Mouse (Mus musculus) MEL (cell line): Measurements from ENCODE around the gene Bpifb3. TPM values are rescaled to one million over a fixed set of nuclear protein-coding genes. Genes with fewer than 3 reads are reported as not detected.

Experiments
- DNase-seq: peaks from one replicate; pipeline ENCODE4 v3.0.0; 2011; ENCODE audit warnings: low read depth, low spot score
- H3K27ac ChIP-seq: 2 replicates; pipeline ENCODE4 v1.5.1; 2012; ENCODE audit warnings: low read depth, mild to moderate bottlenecking, control low read depth, low read length, moderate library complexity; ENCODE audit not compliant: control insufficient read depth
- H3K27me3 ChIP-seq, 2 experiments: fragments of 150-350 bp in 1 of 2; sonication (generic) in 1 of 2; 2 replicates each; pipeline ENCODE4 v1.6.1; 2012; ENCODE audit warnings: low read length in 2 of 2, mild to moderate bottlenecking in 2 of 2, improper control_type of control experiment in 1 of 2, moderate library complexity in 1 of 2; ENCODE audit not compliant: insufficient read depth in 2 of 2, control insufficient read depth in 1 of 2
- H3K36me3 ChIP-seq, 2 experiments: 2 replicates each; pipeline ENCODE4 v1.6.1; 2012 to 2014; ENCODE audit warnings: low read length in 2 of 2, improper control_type of control experiment in 1 of 2, inconsistent platforms in 1 of 2, mild to moderate bottlenecking in 1 of 2; ENCODE audit not compliant: insufficient read depth in 2 of 2, control insufficient read depth in 1 of 2
- H3K4me1 ChIP-seq, 2 experiments: fragments of 150-350 bp in 1 of 2; sonication (generic) in 1 of 2; 2 replicates each; pipeline ENCODE4 v1.6.1; 2012; ENCODE audit warnings: low read length in 2 of 2, improper control_type of control experiment in 1 of 2, mild to moderate bottlenecking in 1 of 2; ENCODE audit not compliant: insufficient read depth in 2 of 2, control insufficient read depth in 1 of 2
- H3K4me3 ChIP-seq, 2 experiments: fragments of 150-350 bp in 1 of 2; sonication (generic) in 1 of 2; 2 replicates each; pipeline ENCODE4 v1.5.1; 2012; ENCODE audit warnings: low read depth in 2 of 2, low read length in 2 of 2, mild to moderate bottlenecking in 2 of 2, moderate library complexity in 2 of 2, control low read depth in 1 of 2, improper control_type of control experiment in 1 of 2; ENCODE audit not compliant: control insufficient read depth in 1 of 2, insufficient read depth in 1 of 2
- H3K79me2 ChIP-seq: 2 replicates; pipeline ENCODE4 v1.6.1; 2012; ENCODE audit warnings: mild to moderate bottlenecking, low read length, moderate library complexity; ENCODE audit not compliant: control insufficient read depth, poor library complexity, insufficient read depth
- H3K9ac ChIP-seq: 2 replicates; pipeline ENCODE4 v1.6.1; 2012; ENCODE audit warnings: low read depth, mild to moderate bottlenecking, control low read depth, low read length, moderate library complexity; ENCODE audit not compliant: control insufficient read depth, poor library complexity, severe bottlenecking
- H3K9me3 ChIP-seq: fragments of 150-350 bp; sonication (generic); replicated peaks from 2 replicates; pipeline ENCODE4 v1.6.1; 2012; ENCODE audit warnings: mild to moderate bottlenecking, low read length, improper control_type of control experiment, moderate library complexity; ENCODE audit not compliant: insufficient read depth
- BHLHE40 ChIP-seq: IDR thresholded peaks from 2 replicates; pipeline ENCODE4 v1.6.1; 2012; ENCODE audit warnings: low read depth, mild to moderate bottlenecking, inconsistent platforms, low read length, improper control_type of control experiment, borderline replicate concordance
- CHD1 ChIP-seq: IDR thresholded peaks from 2 replicates; pipeline ENCODE4 v1.6.1; 2012; ENCODE audit warnings: low read depth, mild to moderate bottlenecking, inconsistent platforms, low read length, improper control_type of control experiment
- CHD2 ChIP-seq: IDR thresholded peaks from 2 replicates; pipeline ENCODE4 v1.6.1; 2011; ENCODE audit warnings: low read length, improper control_type of control experiment
- E2F4 ChIP-seq: IDR thresholded peaks from 2 replicates; pipeline ENCODE4 v1.6.1; 2011; ENCODE audit warnings: low read depth, low read length, improper control_type of control experiment, borderline replicate concordance
- ELF1 ChIP-seq: IDR thresholded peaks from 2 replicates; pipeline ENCODE4 v1.6.1; 2014; ENCODE audit warnings: low read depth, mild to moderate bottlenecking, inconsistent platforms, low read length, improper control_type of control experiment, moderate library complexity
- EP300 ChIP-seq, 2 experiments: IDR thresholded peaks; 2 replicates each; pipeline ENCODE4 v1.6.1; 2011; ENCODE audit warnings: improper control_type of control experiment in 2 of 2, low read length in 2 of 2, low read depth in 1 of 2, mild to moderate bottlenecking in 1 of 2
- ETS1 ChIP-seq: IDR thresholded peaks from 2 replicates; pipeline ENCODE4 v1.6.1; 2012; ENCODE audit warnings: low read depth, mild to moderate bottlenecking, inconsistent platforms, low read length, improper control_type of control experiment, moderate library complexity
- GATA1 ChIP-seq: IDR thresholded peaks from 2 replicates; pipeline ENCODE4 v1.6.1; 2011; ENCODE audit warnings: low read depth, low read length, improper control_type of control experiment
- HCFC1 ChIP-seq: IDR thresholded peaks from 2 replicates; pipeline ENCODE4 v1.6.1; 2012; ENCODE audit warnings: low read depth, mild to moderate bottlenecking, inconsistent platforms, low read length, improper control_type of control experiment, moderate library complexity
- JUND ChIP-seq: IDR thresholded peaks from 2 replicates; pipeline ENCODE4 v1.6.1; 2011; ENCODE audit warnings: low read depth, mild to moderate bottlenecking, improper control_type of control experiment, low read length
- KAT2A ChIP-seq: conservative IDR thresholded peaks from 2 replicates; pipeline ENCODE4 v1.6.1; 2012; ENCODE audit warnings: low read depth, low read length, improper control_type of control experiment, inconsistent platforms
- MAFK ChIP-seq: IDR thresholded peaks from 2 replicates; pipeline ENCODE4 v1.6.1; 2011; ENCODE audit warnings: low read depth, mild to moderate bottlenecking, low read length, improper control_type of control experiment, borderline replicate concordance
- MAX ChIP-seq: IDR thresholded peaks from 2 replicates; pipeline ENCODE4 v1.6.1; 2011; ENCODE audit warnings: low read length, improper control_type of control experiment
- MEF2A ChIP-seq: IDR thresholded peaks from 2 replicates; pipeline ENCODE4 v1.6.1; 2014; ENCODE audit warnings: low read depth, mild to moderate bottlenecking, inconsistent platforms, low read length, improper control_type of control experiment; ENCODE audit not compliant: poor library complexity, insufficient replicate concordance, severe bottlenecking; ENCODE audit errors: extremely low read depth
- NRF1 ChIP-seq: IDR thresholded peaks from 2 replicates; pipeline ENCODE4 v1.6.1; 2014; ENCODE audit warnings: low read depth, mild to moderate bottlenecking, inconsistent platforms, low read length, improper control_type of control experiment, moderate library complexity; ENCODE audit not compliant: poor library complexity, insufficient read depth, severe bottlenecking
- POLR2A ChIP-seq, 2 experiments: IDR thresholded peaks; 2 replicates each; pipeline ENCODE4 v1.6.1; 2011 to 2012; ENCODE audit warnings: low read length in 2 of 2, mild to moderate bottlenecking in 2 of 2, control low read depth in 1 of 2, improper control_type of control experiment in 1 of 2, low read depth in 1 of 2, moderate library complexity in 1 of 2; ENCODE audit not compliant: control insufficient read depth in 1 of 2, insufficient read depth in 1 of 2, poor library complexity in 1 of 2
- POLR2AphosphoS2 ChIP-seq: IDR thresholded peaks from 2 replicates; pipeline ENCODE4 v1.6.1; 2011; ENCODE audit warnings: low read length, improper control_type of control experiment
- POLR2AphosphoS5 ChIP-seq: IDR thresholded peaks from 2 replicates; pipeline ENCODE4 v1.6.1; 2012; ENCODE audit warnings: low read depth, borderline replicate concordance, mild to moderate bottlenecking, inconsistent platforms, low read length, moderate library complexity, mixed read lengths
- RAD21 ChIP-seq: IDR thresholded peaks from 2 replicates; pipeline ENCODE4 v1.6.1; 2011; ENCODE audit warnings: mild to moderate bottlenecking, low read depth, low read length, improper control_type of control experiment
- RCOR1 ChIP-seq: IDR thresholded peaks from 2 replicates; pipeline ENCODE4 v1.6.1; 2012; ENCODE audit warnings: low read depth, mild to moderate bottlenecking, inconsistent platforms, low read length, improper control_type of control experiment
- SMC3 ChIP-seq: IDR thresholded peaks from 2 replicates; pipeline ENCODE4 v1.6.1; 2011; ENCODE audit warnings: low read depth, low read length, improper control_type of control experiment
- TAL1 ChIP-seq: IDR thresholded peaks from 2 replicates; pipeline ENCODE4 v1.6.1; 2012; ENCODE audit warnings: mild to moderate bottlenecking, inconsistent platforms, low read length, moderate library complexity, mixed read lengths
- TCF12 ChIP-seq: IDR thresholded peaks from 2 replicates; pipeline ENCODE4 v1.6.1; 2014; ENCODE audit warnings: low read depth, mild to moderate bottlenecking, inconsistent platforms, low read length, improper control_type of control experiment, moderate library complexity
- UBTF ChIP-seq: IDR thresholded peaks from 2 replicates; pipeline ENCODE4 v1.6.1; 2012; ENCODE audit warnings: low read depth, mild to moderate bottlenecking, inconsistent platforms, low read length, improper control_type of control experiment, moderate library complexity, borderline replicate concordance; ENCODE audit not compliant: insufficient read depth
- USF2 ChIP-seq, 2 experiments: IDR thresholded peaks; 2 replicates each; pipeline ENCODE4 v1.6.1; 2011 to 2012; ENCODE audit warnings: improper control_type of control experiment in 2 of 2, low read length in 2 of 2, borderline replicate concordance in 1 of 2, inconsistent platforms in 1 of 2, low read depth in 1 of 2, mild to moderate bottlenecking in 1 of 2; ENCODE audit not compliant: insufficient read depth in 1 of 2
- ZC3H11A ChIP-seq: IDR thresholded peaks from 2 replicates; pipeline ENCODE4 v1.6.1; 2012; ENCODE audit warnings: low read depth, mild to moderate bottlenecking, inconsistent platforms, low read length, improper control_type of control experiment
- ZMIZ1 ChIP-seq: IDR thresholded peaks from 2 replicates; pipeline ENCODE4 v1.6.1; 2012; ENCODE audit warnings: low read depth, mild to moderate bottlenecking, inconsistent platforms, low read length, improper control_type of control experiment, moderate library complexity
- ZNF384 ChIP-seq: IDR thresholded peaks from 2 replicates; pipeline ENCODE4 v1.6.1; 2012; ENCODE audit warnings: low read depth, mild to moderate bottlenecking, inconsistent platforms, low read length, improper control_type of control experiment
- polyA plus RNA-seq, 2 experiments: library from polyadenylated mRNA; stranded (reverse) in 1 of 2; unstranded in 1 of 2; fragments of >175 nt in 1 of 2; fragments of >200 nt in 1 of 2; gene quantifications; 2 replicates each; pipeline versions ENCODE4 v1.2.1 to v1.2.4; 2012; ENCODE audit warnings: low replicate concordance in 2 of 2, low read depth in 1 of 2; ENCODE audit not compliant: insufficient read length in 2 of 2, insufficient read depth in 1 of 2, missing spikeins in 1 of 2
- total RNA-seq: library from RNA; depleted of rRNA; stranded (reverse); fragments of 300-350 nt; gene quantifications from 2 replicates; pipeline ENCODE4 v1.2.3, GENCODE M21; 2012

Bpifb3 gene
- total and polyA plus RNA-seq, 3 experiments: not detected

DNA sequence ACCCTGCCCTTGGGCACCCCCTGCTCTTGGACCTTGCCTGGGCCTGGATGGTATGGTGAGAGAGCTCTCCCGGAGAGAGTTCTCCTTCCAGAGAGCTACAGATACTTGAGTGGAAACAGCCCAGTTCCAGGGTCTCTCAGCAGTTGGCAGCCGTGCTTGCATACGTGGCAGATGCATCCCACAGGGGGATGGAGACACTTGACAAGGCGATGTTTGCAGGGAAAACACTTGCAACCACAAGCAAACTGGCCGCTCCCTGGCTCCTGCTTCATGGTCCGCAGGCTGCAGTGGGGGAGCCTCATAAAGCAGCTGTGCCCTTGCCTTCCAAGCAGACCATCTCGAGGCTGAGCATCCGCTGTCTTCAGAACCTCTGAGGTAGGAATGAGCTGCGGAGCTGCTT is 43.3 kb upstream of the Bpifb3 start, which contains the start of gene Bpifb2:
Bpifb2 (plus strand) TSS at position 301 of the 400 bp plus-strand sequence.
- Histone ChIP-seq H3K27me3 (no peaks in the 10 kb centered on the region; a peak in 1 of 4 replicates), H3K4me3 (no peak within 1 kb of the TSS), H3K36me3 (no peaks in the 10 kb centered on the region)

DNA sequence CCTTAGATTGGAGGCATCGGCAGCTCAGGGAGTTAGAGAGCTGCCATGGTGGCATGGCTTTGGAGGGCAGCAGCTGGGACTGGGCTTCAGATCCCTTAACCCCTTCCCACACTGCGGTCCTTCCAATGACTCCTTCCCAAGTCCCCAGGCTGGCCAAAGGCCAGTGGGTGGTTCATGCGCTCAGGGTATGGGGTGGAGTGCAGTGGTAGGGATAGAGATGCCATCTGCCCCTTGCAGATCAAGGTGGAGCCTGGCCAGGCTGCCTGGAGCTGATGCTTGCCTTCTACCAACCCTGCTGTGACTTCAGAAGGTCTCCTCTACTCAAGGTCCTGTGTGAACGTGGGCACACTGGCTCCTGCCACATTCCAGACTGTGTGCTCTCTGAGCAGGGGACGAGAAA is 18.9 kb upstream of the Bpifb3 start:
- Histone ChIP-seq H3K36me3 (no peaks in the 10 kb centered on the region), H3K27me3 (no peaks in the 10 kb centered on the region)

More for the DNA sequence above, 43.3 kb upstream of the Bpifb3 start, which contains the start of gene Bpifb2:
- H3K9me3 ChIP-seq: no peaks in the 10 kb centered on the region
- H3K9ac ChIP-seq: no peak within 1 kb of the TSS
- TF ChIP-seq POLR2AphosphoS2 (no peak), ETS1 (no peak), CHD1 (no peak), POLR2A (IDR thresholded peaks at IDR 0.05; ENCODE audit: control insufficient read depth in 1 of 2, insufficient read depth in 1 of 2, low read depth in 1 of 2, low read length in 2 of 2, poor library complexity in 1 of 2) (no peak), CHD2 (no peak), ELF1 (no peak), ZC3H11A (no peak), MAFK (no peak), POLR2AphosphoS5 (no peak), E2F4 (no peak), USF2 (IDR thresholded peaks at IDR 0.05; ENCODE audit: borderline replicate concordance in 1 of 2, insufficient read depth in 1 of 2, low read depth in 1 of 2, low read length in 2 of 2) (no peak), GATA1 (no peak), RCOR1 (no peak), ZMIZ1 (no peak), NRF1 (no peak), SMC3 (no peak), MEF2A (no peak), TCF12 (no peak)
- no peaks in the 10 kb centered on the region for H3K4me1 ChIP-seq
- H3K79me2 ChIP-seq: no peaks in the 10 kb centered on the region
- H3K27ac ChIP-seq: no peak within 1 kb of the TSS
- DNase-seq: no peak

More for the DNA sequence above, 18.9 kb upstream of the Bpifb3 start:
- TF ChIP-seq MAX (no peak), E2F4 (no peak), BHLHE40 (no peak), EP300 (IDR thresholded peaks at IDR 0.05; ENCODE audit: low read depth in 1 of 2, low read length in 2 of 2) (no peak), JUND (no peak), TAL1 (no peak), ZMIZ1 (no peak), RAD21 (no peak), CHD2 (no peak), ZNF384 (no peak), KAT2A (no peak), POLR2AphosphoS5 (no peak), UBTF (no peak), USF2 (IDR thresholded peaks at IDR 0.05; ENCODE audit: borderline replicate concordance in 1 of 2, insufficient read depth in 1 of 2, low read depth in 1 of 2, low read length in 2 of 2) (no peak), RCOR1 (no peak), ELF1 (no peak), SMC3 (no peak), HCFC1 (no peak)
- Histone ChIP-seq H3K27ac (no peak overlapping the region), H3K9me3 (no peaks in the 10 kb centered on the region), H3K4me1 (no peaks in the 10 kb centered on the region), H3K9ac (no peak overlapping the region), H3K79me2 (no peaks in the 10 kb centered on the region), H3K4me3 (no peak overlapping the region)
- DNase-seq: no peak
